8 mouse cellular contexts compared by ENCODE assay signal in genomic region chr7:99151342-99151741, GRCm38 (mm10). TPM values are rescaled to one million over a fixed set of nuclear protein-coding genes. Genes with fewer than 3 reads are reported as not detected.
DNase-seq lines count a peak whose midpoint lies in the region; ATAC-seq lines count a peak whose summit lies in the region.

No protein-coding gene starts in this region.

- H3K9ac ChIP-seq in hindbrain, embryonic 14.5 days = no peak overlapping the region

- H3K4me3 ChIP-seq in hindbrain, embryonic 14.5 days (replicated peaks; ENCODE audit: low read length) = no peak overlapping the region

- 10% methylated on average over 7 of the region's 7 CpGs for WGBS in hindbrain, embryonic 14.5 days

- H3K4me2 ChIP-seq in hindbrain, embryonic 14.5 days (replicated peaks) = no peak overlapping the region

- no peak overlapping the region for H3K27ac ChIP-seq in hindbrain, embryonic 14.5 days

- peak; percentile 98 for DNase-seq in MN1 (ENCODE audit: low spot score)
- peak; percentile 94 for DNase-seq in cerebellum, adult 8-10 months
- DNase-seq in frontal cortex, adult 2 months (ENCODE audit: extremely low spot score in 1 of 2, low spot score in 1 of 2) = peak; percentile 93 to 99
- DNase-seq in hindbrain, embryonic 14.5 days (ENCODE audit: low spot score) = peak; percentile 89
- DNase-seq in layer of hippocampus, postnatal 25 days (ENCODE audit: extremely low spot score in 1 of 2, low spot score in 1 of 2) = peak; percentile 89 to 98
- peak; percentile 97 for DNase-seq in lung, postnatal 25 days (ENCODE audit: low spot score)
- DNase-seq in retina, postnatal 7 days (ENCODE audit: low read depth, low spot score) = peak; percentile 97
- DNase-seq in urinary bladder, adult 18-20 months (ENCODE audit: low spot score in 2 of 2) = peak; percentile 89 to 90

- no peaks in the 10 kb centered on the region for H3K27me3 ChIP-seq in hindbrain, embryonic 14.5 days (ENCODE audit: control insufficient read depth, insufficient read depth, low read length)

- no peaks in the 10 kb centered on the region for H3K36me3 ChIP-seq in hindbrain, embryonic 14.5 days (replicated peaks; ENCODE audit: control insufficient read depth, insufficient read depth)

- no peaks in the 10 kb centered on the region for H3K9me3 ChIP-seq in hindbrain, embryonic 14.5 days (ENCODE audit: control insufficient read depth, low read length)

- peaks cover 6% of the 10 kb centered on the region for H3K4me1 ChIP-seq in hindbrain, embryonic 14.5 days (replicated peaks; ENCODE audit: control insufficient read depth, insufficient read depth, low read length)

- peak; percentile 53 for ATAC-seq in hindbrain, embryonic 14.5 days (ENCODE audit: low FRiP score)

RNA-seq across cellular contexts. Expression of gene Uvrag, which starts 10.4 kb away (rescaled TPM):
- polyA plus RNA-seq in frontal cortex, adult 2 months (2012; rRNA removed) = 15.6 and 16.8 TPM in 2 replicates
- polyA plus RNA-seq in hindbrain, embryonic 14.5 days (2014; fragmentation: Nextera tagmentation; extraction: Ambion mirVana) = 16.1 and 18.0 TPM in 2 replicates
- total RNA-seq in layer of hippocampus, postnatal 25 days (2021) = 10 to 100 TPM; 38.6 to 43.1 TPM

RNA-seq across cellular contexts. Expression of gene Dgat2, which starts 31.2 kb away (rescaled TPM):
- 58.0 and 63.4 TPM in 2 replicates for polyA plus RNA-seq in frontal cortex, adult 2 months (2012; rRNA removed)
- 17.3 and 18.4 TPM in 2 replicates for polyA plus RNA-seq in hindbrain, embryonic 14.5 days (2014; fragmentation: Nextera tagmentation; extraction: Ambion mirVana)
- total RNA-seq in layer of hippocampus, postnatal 25 days (2021) = 100 to 1,000 TPM; 100 to 121 TPM
